Mouse (Mus musculus) forebrain, embryonic 11.5 days (tissue): ENCODE results near the gene Lipn. TPM values are rescaled to one million over a fixed set of nuclear protein-coding genes. Genes with fewer than 3 reads are reported as not detected.

ENCODE experiments used
- ATAC-seq: fragments of 200-750 bp; cut with Nextera tagmentation; replicated peaks from 2 replicates; pipeline ENCODE4 v1.8.0; 2017; ENCODE audit warnings: moderate TSS enrichment; ENCODE audit not compliant: low FRiP score
- DNase-seq: peaks from one replicate; pipeline ENCODE4 v3.0.0-alpha.2; 2017; ENCODE audit warnings: low spot score
- H3K27ac ChIP-seq: fragments of 300-500 bp; sonication (generic); 2 replicates; pipeline ENCODE4 v1.5.1; 2014; ENCODE audit warnings: low read depth, low read length
- H3K27me3 ChIP-seq: fragments of 300-500 bp; sonication (generic); 2 replicates; pipeline ENCODE4 v1.6.1; 2014; ENCODE audit warnings: mild to moderate bottlenecking, low read length, mixed read lengths; ENCODE audit not compliant: control insufficient read depth, insufficient read depth
- H3K36me3 ChIP-seq: fragments of 300-500 bp; sonication (generic); 2 replicates; pipeline ENCODE4 v1.6.1; 2014; ENCODE audit warnings: mild to moderate bottlenecking, low read length, moderate library complexity, mixed read lengths; ENCODE audit not compliant: control insufficient read depth, insufficient read depth
- H3K4me1 ChIP-seq: fragments of 300-500 bp; sonication (generic); replicated peaks from 2 replicates; pipeline ENCODE4 v1.6.1; 2014; ENCODE audit warnings: low read length, mixed read lengths; ENCODE audit not compliant: control insufficient read depth, insufficient read depth
- H3K4me2 ChIP-seq: fragments of 300-500 bp; sonication (generic); 2 replicates; pipeline ENCODE4 v1.6.1; 2014; ENCODE audit warnings: low read depth, mild to moderate bottlenecking, low read length, moderate library complexity, mixed read lengths; ENCODE audit not compliant: severe bottlenecking
- H3K4me3 ChIP-seq: fragments of 300-500 bp; sonication (generic); 2 replicates; pipeline ENCODE4 v1.5.1; 2014; ENCODE audit warnings: low read depth, low read length
- H3K9ac ChIP-seq: fragments of 300-500 bp; sonication (generic); 2 replicates; pipeline ENCODE4 v1.6.1; 2014; ENCODE audit warnings: low read length
- H3K9me3 ChIP-seq: fragments of 300-500 bp; sonication (generic); 2 replicates; pipeline ENCODE4 v1.6.1; 2016; ENCODE audit warnings: low read length, mixed read lengths; ENCODE audit not compliant: control insufficient read depth
- WGBS: fragments of 180-500 bp; shearing (Covaris S2); extraction: QIAGEN DNeasy Blood & Tissue Kit; methylation state at CpG from one replicate; pipeline ENCODE4 v1.1.7; 2014; 5-methylcytosine and 5-hydroxymethylcytosine counted together
- microRNA-seq: library from miRNA; unstranded; fragments of <30 nt; microRNA quantifications from one replicate; pipeline ENCODE4, GENCODE M21; 2016; ENCODE audit not compliant: insufficient number of aligned reads
- polyA plus RNA-seq: library from polyadenylated mRNA; unstranded; fragments of >200 nt; fragmentation: Nextera tagmentation; extraction: Ambion mirVana; gene quantifications from 2 replicates; pipeline ENCODE4 v1.2.1, GENCODE M21; 2014

Lipn gene
- polyA plus RNA-seq, 1 experiment from 2014 or later, result not detected

GRCm38 (mm10) chr19:34119102-34119501 is 51.9 kb downstream of the Lipn start:
- no peak overlapping the region for H3K27ac ChIP-seq
- no peaks in the 10 kb centered on the region for H3K36me3 ChIP-seq
- no peaks in the 10 kb centered on the region for H3K9me3 ChIP-seq
- no peaks in the 10 kb centered on the region for H3K4me1 ChIP-seq
- ATAC-seq (no peak), DNase-seq (no peak)
- WGBS, result 88% methylated on average over 1 of the region's 1 CpGs
- H3K4me2 ChIP-seq, result no peak overlapping the region
- no peak overlapping the region for H3K4me3 ChIP-seq
- no peak overlapping the region for H3K9ac ChIP-seq
- no peaks in the 10 kb centered on the region for H3K27me3 ChIP-seq

- H3K36me3 ChIP-seq, result no peaks in the 10 kb centered on the region
- WGBS, result 75% methylated on average over 4 of the region's 4 CpGs
- no peak overlapping the region for H3K9ac ChIP-seq
- no peaks in the 10 kb centered on the region for H3K27me3 ChIP-seq
- H3K9me3 ChIP-seq, result no peaks in the 10 kb centered on the region
- DNase-seq (no peak), ATAC-seq (no peak)
- H3K4me1 ChIP-seq, result no peaks in the 10 kb centered on the region
- no peak overlapping the region for H3K4me2 ChIP-seq
- H3K27ac ChIP-seq, result no peak overlapping the region
- no peak overlapping the region for H3K4me3 ChIP-seq
Observed at GRCm38 (mm10) chr19:34119653-34120052, 52.5 kb downstream of the Lipn start.

DNA sequence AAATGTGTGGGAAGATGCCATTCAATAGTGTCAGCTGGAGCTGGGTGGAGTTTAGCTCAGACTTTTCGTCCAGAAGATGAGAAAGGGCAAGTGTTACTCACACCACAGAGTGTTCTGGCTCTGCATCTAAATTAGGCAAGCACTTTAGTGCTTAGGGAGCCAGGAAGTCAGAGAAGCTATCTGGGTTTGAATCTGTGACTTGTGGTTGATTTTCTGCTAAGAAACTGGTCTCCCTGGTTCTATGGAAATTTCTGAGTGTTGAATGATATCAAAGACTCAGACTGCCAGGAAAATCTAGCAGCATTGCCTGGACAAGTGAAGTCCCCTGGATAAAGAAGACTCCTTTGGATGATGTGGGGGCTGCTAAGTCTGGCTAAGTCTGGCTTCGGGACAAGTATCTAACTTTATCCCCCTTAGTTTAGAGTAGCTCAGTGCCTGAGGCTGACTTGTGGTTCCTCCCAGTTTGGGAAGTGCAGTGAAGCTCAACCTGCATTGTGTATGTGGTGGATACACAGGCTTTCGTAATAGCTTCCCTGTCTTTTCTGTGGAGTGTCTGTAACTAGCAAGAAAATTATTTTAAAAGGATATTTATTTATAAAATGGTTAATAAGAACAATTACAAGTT is 53.1 kb downstream of the Lipn start:
- Histone ChIP-seq H3K9me3 (no peaks in the 10 kb centered on the region), H3K4me1 (no peaks in the 10 kb centered on the region), H3K27me3 (no peaks in the 10 kb centered on the region), H3K36me3 (no peaks in the 10 kb centered on the region), H3K4me2 (no peak overlapping the region), H3K9ac (no peak overlapping the region), H3K4me3 (no peak overlapping the region), H3K27ac (no peak overlapping the region)
- WGBS, result 70% methylated on average over 3 of the region's 3 CpGs
- ATAC-seq (no peak), DNase-seq (no peak)

Small RNA genes lying within 50 kb of the gene (microRNA-seq; reads per million reads assigned to microRNA genes)
- gene Gm23334, result not detected

Other genes starting within 250 kb of the Lipn start
- not detected in 2 replicates for gene Lipf, start 106.2 kb upstream of the Lipn start, polyA plus RNA-seq
- not detected in 2 replicates for gene Lipk, start 59.1 kb upstream of the Lipn start, polyA plus RNA-seq
- gene Lipm, start 33.6 kb downstream of the Lipn start, polyA plus RNA-seq, result not detected in 2 replicates
- not detected in 2 replicates for gene Ankrd22, start 98.7 kb downstream of the Lipn start, polyA plus RNA-seq
- gene Stambpl1, start 124.9 kb downstream of the Lipn start, polyA plus RNA-seq, result 1.6 and 2.0 TPM in 2 replicates
- gene Acta2, start 188.2 kb downstream of the Lipn start, polyA plus RNA-seq, result 21.1 and 22.7 TPM in 2 replicates
- gene Fas, start 223.3 kb downstream of the Lipn start, polyA plus RNA-seq, result 0.60 and 0.80 TPM in 2 replicates